Mouse (Mus musculus) intestine, embryonic 14.5 days (tissue): Measurements from ENCODE around the gene Upf3b. TPM values are rescaled to one million over a fixed set of nuclear protein-coding genes. Genes with fewer than 3 reads are reported as not detected.

ENCODE experiments used
- ATAC-seq: fragments of 200-750 bp; cut with Nextera tagmentation; replicated peaks from 2 replicates; pipeline ENCODE4 v1.8.0; 2017; ENCODE audit warnings: low read depth, moderate number of reproducible peaks, moderate TSS enrichment, moderate library complexity; ENCODE audit not compliant: low FRiP score, low TSS enrichment
- DNase-seq: peaks from one replicate; pipeline ENCODE4 v3.0.0-alpha.2; 2018; ENCODE audit warnings: low spot score
- H3K27ac ChIP-seq: fragments of 300-500 bp; sonication (generic); 2 replicates; pipeline ENCODE4 v1.5.1; 2014; ENCODE audit warnings: low read depth, mild to moderate bottlenecking, control low read depth
- H3K27me3 ChIP-seq: fragments of 300-500 bp; sonication (generic); replicated peaks from 2 replicates; pipeline ENCODE4 v1.6.1; 2014; ENCODE audit warnings: low read length, control low read depth; ENCODE audit not compliant: control insufficient read depth, insufficient read depth
- H3K36me3 ChIP-seq: fragments of 300-500 bp; sonication (generic); 2 replicates; pipeline ENCODE4 v1.6.1; 2014; ENCODE audit warnings: low read length, control low read depth; ENCODE audit not compliant: control insufficient read depth, insufficient read depth
- H3K4me1 ChIP-seq: fragments of 300-500 bp; sonication (generic); replicated peaks from 2 replicates; pipeline ENCODE4 v1.6.1; 2014; ENCODE audit warnings: low read length, control low read depth, mixed read lengths; ENCODE audit not compliant: control insufficient read depth, insufficient read depth
- H3K4me2 ChIP-seq: fragments of 300-500 bp; sonication (generic); 2 replicates; pipeline ENCODE4 v1.6.1; 2014; ENCODE audit warnings: low read length
- H3K4me3 ChIP-seq: fragments of 300-500 bp; sonication (generic); 2 replicates; pipeline ENCODE4 v1.5.1; 2014; ENCODE audit warnings: low read depth, low read length, control low read depth, mixed read lengths
- H3K9ac ChIP-seq: fragments of 300-500 bp; sonication (generic); 2 replicates; pipeline ENCODE4 v1.6.1; 2014; ENCODE audit warnings: mild to moderate bottlenecking, low read length
- H3K9me3 ChIP-seq: fragments of 300-500 bp; sonication (generic); 2 replicates; pipeline ENCODE4 v1.6.1; 2016; ENCODE audit warnings: low read length, control low read depth; ENCODE audit not compliant: control insufficient read depth
- WGBS: fragments of 180-500 bp; shearing (Covaris S2); extraction: QIAGEN DNeasy Blood & Tissue Kit; methylation state at CpG from one replicate; pipeline ENCODE4 v1.1.7; 2014; 5-methylcytosine and 5-hydroxymethylcytosine counted together
- polyA plus RNA-seq: library from polyadenylated mRNA; unstranded; fragments of >200 nt; fragmentation: Nextera tagmentation; extraction: Ambion mirVana; gene quantifications from 2 replicates; pipeline ENCODE4 v1.2.1, GENCODE M21; 2014

Gene Upf3b
- polyA plus RNA-seq, 1 experiment from 2014 or later: 16.7 TPM

DNA sequence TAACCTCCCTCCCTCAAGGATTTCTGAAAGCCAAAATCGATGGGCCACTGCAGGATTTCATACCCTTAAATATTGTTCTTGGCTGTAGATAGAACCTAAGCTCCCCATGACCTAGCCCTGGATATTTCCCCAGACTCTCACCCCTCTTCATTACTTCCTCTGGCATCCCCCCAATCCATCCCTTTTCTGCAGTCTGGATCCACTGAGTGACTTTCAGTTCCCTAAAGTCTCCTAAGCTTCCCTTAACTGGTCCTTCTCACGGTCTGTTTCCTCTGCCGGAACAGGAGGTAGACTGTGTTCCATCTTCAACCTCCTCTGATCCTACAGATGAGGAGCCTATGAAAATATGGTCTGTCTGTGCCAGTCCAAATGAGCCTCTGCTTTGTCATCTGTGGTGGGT is 42.8 kb downstream of the Upf3b start:
- ATAC-seq (no peak), DNase-seq (no peak)
- no peak overlapping the region for H3K27ac ChIP-seq
- no peak overlapping the region for H3K4me2 ChIP-seq
- 83% methylated on average over 3 of the region's 3 CpGs for WGBS
- H3K36me3 ChIP-seq: no peaks in the 10 kb centered on the region
- H3K4me1 ChIP-seq: no peaks in the 10 kb centered on the region
- no peak overlapping the region for H3K9ac ChIP-seq
- no peaks in the 10 kb centered on the region for H3K9me3 ChIP-seq
- no peaks in the 10 kb centered on the region for H3K27me3 ChIP-seq
- H3K4me3 ChIP-seq: no peak overlapping the region

DNA sequence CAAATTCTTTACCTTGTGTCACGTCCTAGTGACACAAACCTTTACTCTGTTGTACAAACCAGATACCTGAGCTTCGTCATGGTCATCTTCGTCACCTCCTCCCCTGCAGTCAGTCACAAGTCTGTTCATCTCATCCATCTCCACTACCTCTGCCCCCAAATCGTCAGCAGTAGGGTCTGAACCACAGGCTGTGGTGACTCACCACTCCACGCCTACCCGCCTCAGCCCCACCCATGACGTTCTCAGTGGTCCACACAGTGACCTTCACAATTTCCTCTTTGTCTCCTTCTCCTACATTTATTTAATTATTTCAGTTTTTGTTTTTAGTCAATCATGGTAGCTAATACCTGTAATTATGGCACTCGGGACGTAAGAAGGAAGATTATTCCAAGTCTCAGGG is 46.2 kb downstream of the Upf3b start:
- H3K4me3 ChIP-seq: no peak overlapping the region
- no peaks in the 10 kb centered on the region for H3K27me3 ChIP-seq
- ATAC-seq (no peak), DNase-seq (no peak)
- no peaks in the 10 kb centered on the region for H3K36me3 ChIP-seq
- H3K9me3 ChIP-seq: no peaks in the 10 kb centered on the region
- H3K4me2 ChIP-seq: no peak overlapping the region
- no peak overlapping the region for H3K9ac ChIP-seq
- no peaks in the 10 kb centered on the region for H3K4me1 ChIP-seq
- H3K27ac ChIP-seq: no peak overlapping the region
- 80% methylated on average over 9 of the region's 9 CpGs for WGBS

DNA sequence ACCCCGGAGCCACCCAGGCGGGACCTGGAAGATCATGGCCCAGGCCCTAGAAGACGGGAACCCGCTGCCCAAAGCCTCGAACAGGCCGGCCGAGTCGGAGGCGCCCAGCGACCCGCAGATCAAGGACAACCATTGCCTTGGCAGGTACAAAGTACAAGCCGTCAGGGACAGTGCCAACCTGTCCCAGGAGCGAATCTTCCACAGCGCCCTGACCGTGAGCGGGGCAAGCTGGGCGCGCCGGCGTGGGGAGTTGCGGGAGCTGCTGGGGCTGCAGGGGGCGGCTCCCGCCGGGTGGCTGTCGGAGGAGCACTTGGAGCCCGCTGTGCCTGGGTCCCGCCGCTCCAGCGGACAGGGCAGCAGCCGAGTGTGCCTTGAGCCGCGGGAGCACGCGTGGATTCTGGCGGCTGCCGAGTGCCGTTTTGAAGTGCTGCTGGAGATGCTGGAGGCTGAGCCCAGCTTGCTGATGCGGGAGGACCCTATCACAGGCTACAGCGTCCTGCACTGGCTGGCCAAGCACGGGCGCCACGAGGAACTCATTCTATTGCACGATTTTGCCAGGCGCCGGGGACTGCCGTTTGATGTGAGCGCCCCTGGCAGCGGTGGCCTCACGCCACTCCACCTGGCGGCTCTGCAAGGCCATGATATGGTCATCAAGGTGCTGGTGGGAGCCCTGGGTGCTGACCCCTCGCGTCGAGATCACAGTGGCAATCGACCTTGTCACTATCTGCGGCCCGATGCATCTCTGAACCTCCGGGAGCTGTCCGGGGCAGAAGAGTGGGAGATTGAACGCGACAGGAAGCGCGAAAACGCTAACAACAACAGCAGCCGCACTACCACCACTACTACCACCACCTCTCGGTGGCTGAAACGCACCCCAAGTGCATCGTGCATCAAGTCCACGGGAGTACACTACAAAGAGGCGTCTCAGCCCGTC is 61.0 kb downstream of the Upf3b start:
- no peak overlapping the region for H3K9ac ChIP-seq
- no peaks in the 10 kb centered on the region for H3K4me1 ChIP-seq
- H3K27me3 ChIP-seq: peaks cover 52% of the 10 kb centered on the region
- H3K36me3 ChIP-seq: no peaks in the 10 kb centered on the region
- H3K4me2 ChIP-seq: peak overlapping the region; percentile 50
- H3K9me3 ChIP-seq: no peaks in the 10 kb centered on the region
- no peak overlapping the region for H3K27ac ChIP-seq
- DNase-seq: peak; percentile 59
- peak overlapping the region; percentile 22 for H3K4me3 ChIP-seq
- WGBS: 10% methylated on average over 70 of the region's 70 CpGs
- ATAC-seq: no peak

DNA sequence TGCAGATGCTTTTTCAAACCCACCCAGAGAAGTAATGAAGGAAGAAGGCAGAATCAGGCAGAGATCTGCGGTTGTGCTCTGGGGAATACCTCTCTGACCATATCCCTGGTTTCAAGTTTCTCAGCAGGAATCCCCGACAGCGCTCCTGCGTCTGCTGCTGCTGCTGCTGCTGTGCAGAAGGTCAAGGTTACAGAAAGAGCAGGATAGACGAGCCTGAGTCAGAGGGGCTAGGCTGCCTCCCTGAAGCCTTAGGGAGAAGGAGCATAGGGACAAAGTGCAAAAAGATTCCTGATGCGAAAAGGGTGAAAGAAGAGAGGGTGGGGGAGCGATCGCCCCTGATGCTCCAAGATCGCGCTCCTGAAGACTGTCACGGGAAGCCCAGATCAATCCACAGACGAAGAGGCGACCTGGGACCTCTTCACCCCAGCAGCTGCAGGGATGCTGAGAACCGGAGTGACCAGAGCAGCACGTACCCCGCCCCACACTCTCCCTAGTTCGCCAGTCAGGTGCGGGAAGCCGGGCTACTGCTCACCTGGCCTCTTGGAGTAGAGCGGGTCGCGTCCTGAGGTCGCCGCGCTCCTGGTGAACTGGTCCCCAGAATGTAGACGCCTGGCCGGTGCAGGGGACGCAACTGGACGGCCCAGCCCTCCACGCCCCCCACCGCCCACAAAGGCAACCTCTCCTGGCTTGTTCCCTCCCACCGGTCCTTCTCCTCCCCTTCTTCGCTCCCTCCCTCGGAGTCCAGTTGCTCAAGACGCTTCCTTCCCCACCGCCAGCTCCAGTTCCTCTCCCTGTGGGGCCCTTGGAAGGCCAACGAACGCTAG is 61.8 kb downstream of the Upf3b start, which contains the start of gene Sowahd:
Gene Sowahd (plus strand): TSS at position 780 of the 824 bp plus-strand sequence.
- Histone ChIP-seq H3K9me3 (no peaks in the 10 kb centered on the region), H3K4me2 (peak within 1 kb of the TSS; percentile 50), H3K4me1 (no peaks in the 10 kb centered on the region), H3K27ac (no peak within 1 kb of the TSS), H3K4me3 (peak within 1 kb of the TSS; percentile 22), H3K9ac (no peak within 1 kb of the TSS), H3K36me3 (no peaks in the 10 kb centered on the region), H3K27me3 (peaks cover 50% of the 10 kb centered on the region)
- 12% methylated on average over 29 of the region's 38 CpGs for WGBS
- ATAC-seq (no peak), DNase-seq (no peak)

DNA sequence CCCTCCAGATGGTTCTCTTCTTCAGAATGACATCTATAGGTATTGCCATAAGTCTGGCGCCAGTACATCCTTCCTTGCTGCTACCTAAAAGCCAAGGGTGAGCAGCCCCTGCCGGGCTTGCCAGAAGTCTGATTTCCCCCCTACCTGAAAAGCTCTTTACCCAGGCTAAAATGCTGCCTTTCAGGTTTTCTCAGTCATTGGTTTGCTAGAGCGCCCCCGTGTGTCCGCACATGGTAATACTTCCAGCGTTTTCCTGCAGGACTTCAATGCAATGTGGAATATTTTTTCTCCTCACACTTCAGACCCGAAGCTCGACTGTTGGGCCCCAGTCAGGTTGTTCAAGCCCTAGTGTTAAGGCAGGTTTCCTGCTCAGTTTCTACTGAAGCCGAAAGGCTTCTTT is 67.4 kb downstream of the Upf3b start:
- WGBS: 22% methylated on average over 9 of the region's 9 CpGs
- H3K4me3 ChIP-seq: no peak overlapping the region
- peaks cover 14% of the 10 kb centered on the region for H3K27me3 ChIP-seq
- H3K27ac ChIP-seq: no peak overlapping the region
- H3K9me3 ChIP-seq: no peaks in the 10 kb centered on the region
- DNase-seq (peak; percentile 84), ATAC-seq (no peak)
- H3K4me1 ChIP-seq: no peaks in the 10 kb centered on the region
- H3K36me3 ChIP-seq: no peaks in the 10 kb centered on the region
- H3K9ac ChIP-seq: no peak overlapping the region
- no peak overlapping the region for H3K4me2 ChIP-seq

Other genes starting within 250 kb of the Upf3b start
- gene Ube2a, start 236.4 kb downstream of the Upf3b start, polyA plus RNA-seq: 114 and 117 TPM in 2 replicates
- gene C330007P06Rik, start 236.2 kb downstream of the Upf3b start, polyA plus RNA-seq: 30.7 and 32.5 TPM in 2 replicates
- 3.3 and 3.6 TPM in 2 replicates for gene Nkrf, start 207.4 kb downstream of the Upf3b start, polyA plus RNA-seq
- gene Sept6, start 118.5 kb downstream of the Upf3b start, polyA plus RNA-seq: 19.9 and 21.3 TPM in 2 replicates
- 0.11 TPM in 1 of 2 replicates, not detected in the other for gene Sowahd, start 61.5 kb downstream of the Upf3b start, polyA plus RNA-seq
- gene Rpl39, start 24.9 kb downstream of the Upf3b start, polyA plus RNA-seq: 637 and 732 TPM in 2 replicates
- 15.1 and 16.4 TPM in 2 replicates for gene Nkap, start 16.5 kb upstream of the Upf3b start, polyA plus RNA-seq
- not detected in 2 replicates for gene Akap14, start 58.5 kb upstream of the Upf3b start, polyA plus RNA-seq
- gene Ndufa1, start 80.8 kb upstream of the Upf3b start, polyA plus RNA-seq: 412 and 460 TPM in 2 replicates
- gene Rnf113a1, start 80.9 kb upstream of the Upf3b start, polyA plus RNA-seq: 10.0 and 10.4 TPM in 2 replicates
- gene Gm9, start 100.7 kb upstream of the Upf3b start, polyA plus RNA-seq: not detected in 2 replicates
- not detected in 2 replicates for gene Rhox1, start 111.9 kb upstream of the Upf3b start, polyA plus RNA-seq
- gene Rhox2a, start 134.7 kb upstream of the Upf3b start, polyA plus RNA-seq: not detected in 2 replicates
- gene Rhox3a, start 139.6 kb upstream of the Upf3b start, polyA plus RNA-seq: not detected in 2 replicates
- not detected in 2 replicates for gene Rhox4a, start 155.0 kb upstream of the Upf3b start, polyA plus RNA-seq